Mouse (Mus musculus) MEL (cell line): ENCODE measurements around the gene Tnfrsf1b. TPM values are rescaled to one million over a fixed set of nuclear protein-coding genes. Genes with fewer than 3 reads are reported as not detected.

ENCODE experiments used
- DNase-seq: peaks from one replicate; pipeline ENCODE4 v3.0.0; 2011; ENCODE audit warnings: low read depth, low spot score
- H3K27ac ChIP-seq: 2 replicates; pipeline ENCODE4 v1.5.1; 2012; ENCODE audit warnings: low read depth, mild to moderate bottlenecking, control low read depth, low read length, moderate library complexity; ENCODE audit not compliant: control insufficient read depth
- H3K27me3 ChIP-seq, 2 experiments: fragments of 150-350 bp in 1 of 2; sonication (generic) in 1 of 2; 2 replicates each; pipeline ENCODE4 v1.6.1; 2012; ENCODE audit warnings: low read length in 2 of 2, mild to moderate bottlenecking in 2 of 2, improper control_type of control experiment in 1 of 2, moderate library complexity in 1 of 2; ENCODE audit not compliant: insufficient read depth in 2 of 2, control insufficient read depth in 1 of 2
- H3K36me3 ChIP-seq, 2 experiments: 2 replicates each; pipeline ENCODE4 v1.6.1; 2012 to 2014; ENCODE audit warnings: low read length in 2 of 2, improper control_type of control experiment in 1 of 2, inconsistent platforms in 1 of 2, mild to moderate bottlenecking in 1 of 2; ENCODE audit not compliant: insufficient read depth in 2 of 2, control insufficient read depth in 1 of 2
- H3K4me1 ChIP-seq, 2 experiments: fragments of 150-350 bp in 1 of 2; sonication (generic) in 1 of 2; 2 replicates each; pipeline ENCODE4 v1.6.1; 2012; ENCODE audit warnings: low read length in 2 of 2, improper control_type of control experiment in 1 of 2, mild to moderate bottlenecking in 1 of 2; ENCODE audit not compliant: insufficient read depth in 2 of 2, control insufficient read depth in 1 of 2
- H3K4me3 ChIP-seq, 2 experiments: fragments of 150-350 bp in 1 of 2; sonication (generic) in 1 of 2; 2 replicates each; pipeline ENCODE4 v1.5.1; 2012; ENCODE audit warnings: low read depth in 2 of 2, low read length in 2 of 2, mild to moderate bottlenecking in 2 of 2, moderate library complexity in 2 of 2, control low read depth in 1 of 2, improper control_type of control experiment in 1 of 2; ENCODE audit not compliant: control insufficient read depth in 1 of 2, insufficient read depth in 1 of 2
- H3K79me2 ChIP-seq: 2 replicates; pipeline ENCODE4 v1.6.1; 2012; ENCODE audit warnings: mild to moderate bottlenecking, low read length, moderate library complexity; ENCODE audit not compliant: control insufficient read depth, poor library complexity, insufficient read depth
- H3K9ac ChIP-seq: 2 replicates; pipeline ENCODE4 v1.6.1; 2012; ENCODE audit warnings: low read depth, mild to moderate bottlenecking, control low read depth, low read length, moderate library complexity; ENCODE audit not compliant: control insufficient read depth, poor library complexity, severe bottlenecking
- H3K9me3 ChIP-seq: fragments of 150-350 bp; sonication (generic); replicated peaks from 2 replicates; pipeline ENCODE4 v1.6.1; 2012; ENCODE audit warnings: mild to moderate bottlenecking, low read length, improper control_type of control experiment, moderate library complexity; ENCODE audit not compliant: insufficient read depth
- BHLHE40 ChIP-seq: IDR thresholded peaks from 2 replicates; pipeline ENCODE4 v1.6.1; 2012; ENCODE audit warnings: low read depth, mild to moderate bottlenecking, inconsistent platforms, low read length, improper control_type of control experiment, borderline replicate concordance
- CHD1 ChIP-seq: IDR thresholded peaks from 2 replicates; pipeline ENCODE4 v1.6.1; 2012; ENCODE audit warnings: low read depth, mild to moderate bottlenecking, inconsistent platforms, low read length, improper control_type of control experiment
- CHD2 ChIP-seq: IDR thresholded peaks from 2 replicates; pipeline ENCODE4 v1.6.1; 2011; ENCODE audit warnings: low read length, improper control_type of control experiment
- ELF1 ChIP-seq: IDR thresholded peaks from 2 replicates; pipeline ENCODE4 v1.6.1; 2014; ENCODE audit warnings: low read depth, mild to moderate bottlenecking, inconsistent platforms, low read length, improper control_type of control experiment, moderate library complexity
- GATA1 ChIP-seq: IDR thresholded peaks from 2 replicates; pipeline ENCODE4 v1.6.1; 2011; ENCODE audit warnings: low read depth, low read length, improper control_type of control experiment
- HCFC1 ChIP-seq: IDR thresholded peaks from 2 replicates; pipeline ENCODE4 v1.6.1; 2012; ENCODE audit warnings: low read depth, mild to moderate bottlenecking, inconsistent platforms, low read length, improper control_type of control experiment, moderate library complexity
- JUND ChIP-seq: IDR thresholded peaks from 2 replicates; pipeline ENCODE4 v1.6.1; 2011; ENCODE audit warnings: low read depth, mild to moderate bottlenecking, improper control_type of control experiment, low read length
- KAT2A ChIP-seq: conservative IDR thresholded peaks from 2 replicates; pipeline ENCODE4 v1.6.1; 2012; ENCODE audit warnings: low read depth, low read length, improper control_type of control experiment, inconsistent platforms
- MAX ChIP-seq: IDR thresholded peaks from 2 replicates; pipeline ENCODE4 v1.6.1; 2011; ENCODE audit warnings: low read length, improper control_type of control experiment
- MAZ ChIP-seq: IDR thresholded peaks from 2 replicates; pipeline ENCODE4 v1.6.1; 2012; ENCODE audit warnings: low read depth, mild to moderate bottlenecking, inconsistent platforms, low read length, improper control_type of control experiment
- MEF2A ChIP-seq: IDR thresholded peaks from 2 replicates; pipeline ENCODE4 v1.6.1; 2014; ENCODE audit warnings: low read depth, mild to moderate bottlenecking, inconsistent platforms, low read length, improper control_type of control experiment; ENCODE audit not compliant: poor library complexity, insufficient replicate concordance, severe bottlenecking; ENCODE audit errors: extremely low read depth
- NELFE ChIP-seq: IDR thresholded peaks from 2 replicates; pipeline ENCODE4 v1.6.1; 2011; ENCODE audit warnings: low read depth, low read length, improper control_type of control experiment
- POLR2AphosphoS5 ChIP-seq: IDR thresholded peaks from 2 replicates; pipeline ENCODE4 v1.6.1; 2012; ENCODE audit warnings: low read depth, borderline replicate concordance, mild to moderate bottlenecking, inconsistent platforms, low read length, moderate library complexity, mixed read lengths
- SIN3A ChIP-seq: IDR thresholded peaks from 2 replicates; pipeline ENCODE4 v1.6.1; 2012; ENCODE audit warnings: low read length, improper control_type of control experiment, inconsistent platforms
- SMC3 ChIP-seq: IDR thresholded peaks from 2 replicates; pipeline ENCODE4 v1.6.1; 2011; ENCODE audit warnings: low read depth, low read length, improper control_type of control experiment
- TCF12 ChIP-seq: IDR thresholded peaks from 2 replicates; pipeline ENCODE4 v1.6.1; 2014; ENCODE audit warnings: low read depth, mild to moderate bottlenecking, inconsistent platforms, low read length, improper control_type of control experiment, moderate library complexity
- UBTF ChIP-seq: IDR thresholded peaks from 2 replicates; pipeline ENCODE4 v1.6.1; 2012; ENCODE audit warnings: low read depth, mild to moderate bottlenecking, inconsistent platforms, low read length, improper control_type of control experiment, moderate library complexity, borderline replicate concordance; ENCODE audit not compliant: insufficient read depth
- ZC3H11A ChIP-seq: IDR thresholded peaks from 2 replicates; pipeline ENCODE4 v1.6.1; 2012; ENCODE audit warnings: low read depth, mild to moderate bottlenecking, inconsistent platforms, low read length, improper control_type of control experiment
- ZKSCAN1 ChIP-seq: IDR thresholded peaks from 2 replicates; pipeline ENCODE4 v1.6.1; 2012; ENCODE audit warnings: low read depth, mild to moderate bottlenecking, inconsistent platforms, low read length, improper control_type of control experiment, moderate library complexity
- polyA plus RNA-seq, 2 experiments: library from polyadenylated mRNA; stranded (reverse) in 1 of 2; unstranded in 1 of 2; fragments of >175 nt in 1 of 2; fragments of >200 nt in 1 of 2; gene quantifications; 2 replicates each; pipeline versions ENCODE4 v1.2.1 to v1.2.4; 2012; ENCODE audit warnings: low replicate concordance in 2 of 2, low read depth in 1 of 2; ENCODE audit not compliant: insufficient read length in 2 of 2, insufficient read depth in 1 of 2, missing spikeins in 1 of 2
- total RNA-seq: library from RNA; depleted of rRNA; stranded (reverse); fragments of 300-350 nt; gene quantifications from 2 replicates; pipeline ENCODE4 v1.2.3, GENCODE M21; 2012

The Tnfrsf1b gene
- total and polyA plus RNA-seq, 3 experiments = 0.58 to 1.2 TPM; not detected in 1

- Histone ChIP-seq H3K4me1 (peaks cover 10 to 14% of the 10 kb centered on the region in 2 experiments), H3K79me2 (peaks cover 22% of the 10 kb centered on the region), H3K9ac (no peak overlapping the region), H3K27ac (no peak overlapping the region), H3K27me3 (no peaks in the 10 kb centered on the region), H3K9me3 (no peaks in the 10 kb centered on the region), H3K4me3 (no peak overlapping the region), H3K36me3 (peaks cover 4 to 18% of the 10 kb centered on the region in 2 experiments; a peak in 3 of 4 replicates)
- TF ChIP-seq ZKSCAN1 (no peak), SMC3 (no peak), CHD2 (no peak), KAT2A (no peak), ZC3H11A (no peak), NELFE (no peak), SIN3A (no peak), BHLHE40 (no peak), ELF1 (no peak), UBTF (no peak), MAZ (no peak), HCFC1 (no peak), GATA1 (no peak), MAX (no peak), POLR2AphosphoS5 (no peak), CHD1 (no peak), MEF2A (no peak), JUND (no peak)
- no peak for DNase-seq
Observed at GRCm38 (mm10) chr4:145192686-145193085, 54.0 kb downstream of the Tnfrsf1b start.

GRCm38 (mm10) chr4:145188561-145188960 is 58.1 kb downstream of the Tnfrsf1b start:
- H3K9me3 ChIP-seq = no peaks in the 10 kb centered on the region
- H3K79me2 ChIP-seq = peaks cover 13% of the 10 kb centered on the region
- no peaks in the 10 kb centered on the region for H3K27me3 ChIP-seq
- no peak overlapping the region for H3K27ac ChIP-seq
- TF ChIP-seq MEF2A (no peak), UBTF (no peak), TCF12 (no peak)
- no peak overlapping the region for H3K4me3 ChIP-seq
- DNase-seq = no peak
- H3K4me1 ChIP-seq = peaks cover 19 to 22% of the 10 kb centered on the region in 2 experiments
- H3K36me3 ChIP-seq = peaks cover 4 to 24% of the 10 kb centered on the region in 2 experiments; a peak in 3 of 4 replicates
- no peak overlapping the region for H3K9ac ChIP-seq
